Mouse (Mus musculus) limb, embryonic 14.5 days (tissue): ENCODE data around the gene Mrpl49. TPM values are rescaled to one million over a fixed set of nuclear protein-coding genes. Genes with fewer than 3 reads are reported as not detected.
"Not testable (repeated sequence)": the region's sequence is repeated elsewhere in the genome, so short reads cannot be mapped to it uniquely, and the experiment has no call there.

ENCODE experiments used
- ATAC-seq: fragments of 200-750 bp; cut with Nextera tagmentation; 2 replicates; pipeline ENCODE4 v1.8.0; 2017; ENCODE audit warnings: low read depth, moderate number of reproducible peaks, moderate TSS enrichment; ENCODE audit not compliant: low FRiP score
- DNase-seq: peaks from one replicate; pipeline ENCODE4 v3.0.0-alpha.2; 2015; ENCODE audit warnings: low spot score
- H3K27ac ChIP-seq: fragments of 300-500 bp; sonication (generic); replicated peaks from 2 replicates; pipeline ENCODE4 v1.5.1; 2014; ENCODE audit warnings: low read depth, mild to moderate bottlenecking, low read length, moderate library complexity, mixed read lengths
- H3K27me3 ChIP-seq: fragments of 300-500 bp; sonication (generic); 2 replicates; pipeline ENCODE4 v1.6.1; 2014; ENCODE audit warnings: low read length, mixed read lengths; ENCODE audit not compliant: control insufficient read depth, insufficient read depth
- H3K36me3 ChIP-seq: fragments of 300-500 bp; sonication (generic); 2 replicates; pipeline ENCODE4 v1.6.1; 2014; ENCODE audit warnings: mild to moderate bottlenecking, low read length, moderate library complexity, mixed read lengths; ENCODE audit not compliant: control insufficient read depth, insufficient read depth
- H3K4me1 ChIP-seq: fragments of 300-500 bp; sonication (generic); 2 replicates; pipeline ENCODE4 v1.6.1; 2014; ENCODE audit warnings: antibody characterized with exemption, low read length, mixed read lengths; ENCODE audit not compliant: control insufficient read depth, insufficient read depth
- H3K4me2 ChIP-seq: fragments of 300-500 bp; sonication (generic); replicated peaks from 2 replicates; pipeline ENCODE4 v1.6.1; 2014; ENCODE audit warnings: low read depth, mild to moderate bottlenecking, low read length, moderate library complexity; ENCODE audit not compliant: severe bottlenecking
- H3K4me3 ChIP-seq: fragments of 300-500 bp; sonication (generic); replicated peaks from 2 replicates; pipeline ENCODE4 v1.5.1; 2014; ENCODE audit warnings: low read length
- H3K9ac ChIP-seq: fragments of 300-500 bp; sonication (generic); 2 replicates; pipeline ENCODE4 v1.6.1; 2014; ENCODE audit warnings: mild to moderate bottlenecking, low read depth, low read length, moderate library complexity; ENCODE audit not compliant: severe bottlenecking
- H3K9me3 ChIP-seq: fragments of 300-500 bp; sonication (generic); 2 replicates; pipeline ENCODE4 v1.6.1; 2016; ENCODE audit warnings: low read length; ENCODE audit not compliant: control insufficient read depth
- POLR2A ChIP-seq: fragments of 200-500 bp; IDR thresholded peaks from 2 replicates; pipeline ENCODE4 v1.8.0; 2012; ENCODE audit warnings: inconsistent platforms, mild to moderate bottlenecking, moderate library complexity, borderline replicate concordance; ENCODE audit not compliant: insufficient read depth, insufficient read length; ENCODE audit errors: extremely low read depth
- WGBS: fragments of 180-500 bp; shearing (Covaris S2); extraction: QIAGEN DNeasy Blood & Tissue Kit; methylation state at CpG from one replicate; pipeline ENCODE4 v1.1.7; 2014; 5-methylcytosine and 5-hydroxymethylcytosine counted together
- polyA plus RNA-seq, 2 experiments: library from polyadenylated mRNA; depleted of rRNA in 1 of 2; stranded (reverse) in 1 of 2; unstranded in 1 of 2; fragments of >200 nt; fragmentation: Nextera tagmentation in 1 of 2; extraction: Ambion mirVana in 1 of 2; gene quantifications; 2 replicates each; pipeline versions ENCODE4 v1.2.1 to v1.2.3; 2012 to 2014

Gene Mrpl49
- polyA plus RNA-seq, 2 experiments: 54.8 to 75.3 TPM

- peak overlapping the region; percentile 93 for H3K4me3 ChIP-seq
- peak overlapping the region; percentile 91 for H3K9ac ChIP-seq
- H3K27ac ChIP-seq: no peak overlapping the region
- peaks cover 14% of the 10 kb centered on the region for H3K4me1 ChIP-seq
- ATAC-seq: no peak
- no peaks in the 10 kb centered on the region for H3K27me3 ChIP-seq
- 82% methylated on average over 8 of the region's 8 CpGs for WGBS
- H3K4me2 ChIP-seq: peak overlapping the region; percentile 74
- H3K36me3 ChIP-seq: peaks cover 50% of the 10 kb centered on the region
- no peak for DNase-seq
- no peaks in the 10 kb centered on the region for H3K9me3 ChIP-seq
- TF ChIP-seq POLR2A: no peak
Observed at GRCm38 (mm10) chr19:6047899-6048166, 9.8 kb downstream of the Mrpl49 start.

- peaks cover 14% of the 10 kb centered on the region for H3K4me1 ChIP-seq
- H3K36me3 ChIP-seq: peaks cover 45% of the 10 kb centered on the region
- ATAC-seq (no peak), DNase-seq (no peak)
- no peak for TF ChIP-seq POLR2A
- H3K27ac ChIP-seq: peak overlapping the region; percentile 99
- H3K9me3 ChIP-seq: no peaks in the 10 kb centered on the region
- no peaks in the 10 kb centered on the region for H3K27me3 ChIP-seq
- WGBS: 6% methylated on average over 22 of the region's 44 CpGs
- H3K9ac ChIP-seq: peak overlapping the region; percentile 91
- peak overlapping the region; percentile 93 for H3K4me3 ChIP-seq
- peak overlapping the region; percentile 74 for H3K4me2 ChIP-seq
Observed at GRCm38 (mm10) chr19:6047154-6047898, 10.3 kb downstream of the Mrpl49 start.

GRCm38 (mm10) chr19:6046294-6047153, 11.1 kb downstream of the Mrpl49 start, which contains the start of gene Syvn1:
Gene Syvn1, plus strand, starts transcription at chr19:6046576.
- under 1% methylated on average over 65 of the region's 65 CpGs for WGBS

GRCm38 (mm10) chr19:6045366-6046293, 12.0 kb downstream of the Mrpl49 start:
- H3K27ac ChIP-seq: peak overlapping the region; percentile 99
- DNase-seq (no peak), ATAC-seq (peak; percentile 25; the same call in 1 of the 2 replicates)
- peak overlapping the region; percentile 91 for H3K9ac ChIP-seq
- H3K4me3 ChIP-seq: peak overlapping the region; percentile 93
- no peaks in the 10 kb centered on the region for H3K27me3 ChIP-seq
- H3K4me2 ChIP-seq: peak overlapping the region; percentile 74
- peaks cover 28% of the 10 kb centered on the region for H3K36me3 ChIP-seq
- H3K4me1 ChIP-seq: peaks cover 14% of the 10 kb centered on the region
- TF ChIP-seq POLR2A: no peak; the same call in 1 of the 2 replicates
- no peaks in the 10 kb centered on the region for H3K9me3 ChIP-seq
- 17% methylated on average over 20 of the region's 20 CpGs for WGBS

More at GRCm38 (mm10) chr19:6046294-6047153, 11.1 kb downstream of the Mrpl49 start, which contains the start of gene Syvn1:
- DNase-seq (peak; percentile 97), ATAC-seq (peak; percentile 92)
- H3K9ac ChIP-seq: peak within 1 kb of the TSS; percentile 91
- peak within 1 kb of the TSS; percentile 74 for H3K4me2 ChIP-seq
- no peaks in the 10 kb centered on the region for H3K9me3 ChIP-seq
- TF ChIP-seq POLR2A: peak; percentile 25; the same call in 1 of the 2 replicates
- H3K27ac ChIP-seq: peak within 1 kb of the TSS; percentile 99
- H3K4me3 ChIP-seq: peak within 1 kb of the TSS; percentile 93
- peaks cover 14% of the 10 kb centered on the region for H3K4me1 ChIP-seq
- peaks cover 37% of the 10 kb centered on the region for H3K36me3 ChIP-seq
- H3K27me3 ChIP-seq: no peaks in the 10 kb centered on the region

- ATAC-seq: not testable (repeated sequence)
- DNase-seq: peak; percentile 76
Observed at GRCm38 (mm10) chr19:6044102-6044501, 13.5 kb downstream of the Mrpl49 start.

More at GRCm38 (mm10) chr19:6044102-6044501, 13.5 kb downstream of the Mrpl49 start:
- not testable (repeated sequence) for H3K4me2 ChIP-seq, H3K9ac ChIP-seq, H3K9me3 ChIP-seq, H3K4me3 ChIP-seq, H3K27ac ChIP-seq, H3K27me3 ChIP-seq
- Histone ChIP-seq H3K36me3 (peaks cover 13% of the 10 kb centered on the region), H3K4me1 (peaks cover 14% of the 10 kb centered on the region)
- 70% methylated on average over 4 of the region's 4 CpGs for WGBS
